Mouse (Mus musculus): ENCODE data around the gene Atxn2.
"Not testable (repeated sequence)": the region's sequence is repeated elsewhere in the genome, so short reads cannot be mapped to it uniquely, and the experiment has no call there.

Gene Atxn2

DNA sequence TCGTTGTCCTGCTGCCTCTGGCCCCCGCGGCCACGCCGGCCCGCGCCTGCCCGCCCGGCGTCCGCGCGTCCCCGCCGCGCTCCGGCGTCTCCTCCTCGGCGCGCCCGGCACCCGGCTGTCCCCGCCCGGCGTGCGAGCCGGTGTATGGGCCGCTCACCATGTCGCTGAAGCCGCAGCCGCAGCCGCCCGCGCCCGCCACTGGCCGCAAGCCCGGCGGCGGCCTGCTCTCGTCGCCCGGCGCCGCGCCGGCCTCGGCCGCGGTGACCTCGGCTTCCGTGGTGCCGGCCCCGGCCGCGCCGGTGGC lies 743 bp downstream of the Atxn2 start:
- DNase-seq (ENCODE audit: low spot score) = no peak

DNA sequence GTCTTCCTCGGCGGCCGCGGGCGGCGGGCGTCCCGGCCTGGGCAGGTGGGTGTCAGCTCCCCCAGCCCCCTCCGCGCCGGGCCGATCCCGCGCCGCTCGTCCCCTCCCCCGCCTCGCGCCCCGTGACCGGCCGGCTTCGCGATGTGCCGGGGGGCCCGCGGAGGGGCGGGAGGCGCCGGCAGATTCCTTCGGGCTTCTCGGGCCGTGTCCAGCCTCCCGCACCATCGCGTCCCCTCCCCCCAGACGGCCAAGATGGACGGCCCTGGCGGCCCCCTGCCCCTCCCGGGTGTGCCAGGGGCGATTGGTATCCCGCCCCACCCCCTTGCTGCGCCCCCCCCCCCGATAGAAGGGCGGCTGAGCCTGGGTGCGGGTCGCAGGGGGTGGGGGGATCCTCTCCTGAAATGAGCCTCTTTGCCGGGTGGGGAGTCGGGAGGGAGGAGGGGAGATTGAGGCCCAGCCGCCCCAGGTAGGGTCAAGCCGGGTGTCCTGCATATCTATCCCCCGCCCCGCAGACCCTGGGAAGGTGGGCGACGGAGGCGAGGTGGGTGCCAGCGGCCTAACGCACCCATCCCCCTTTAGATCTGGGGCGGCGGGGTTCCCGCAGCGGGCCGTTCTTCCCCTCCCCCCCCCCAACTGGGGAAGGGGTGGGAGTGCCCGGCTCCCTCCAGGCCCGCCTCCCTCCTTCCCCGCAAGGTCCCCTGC lies 1.2 kb downstream of the Atxn2 start:
- DNase-seq (ENCODE audit: low spot score) = peak; percentile 60

DNA sequence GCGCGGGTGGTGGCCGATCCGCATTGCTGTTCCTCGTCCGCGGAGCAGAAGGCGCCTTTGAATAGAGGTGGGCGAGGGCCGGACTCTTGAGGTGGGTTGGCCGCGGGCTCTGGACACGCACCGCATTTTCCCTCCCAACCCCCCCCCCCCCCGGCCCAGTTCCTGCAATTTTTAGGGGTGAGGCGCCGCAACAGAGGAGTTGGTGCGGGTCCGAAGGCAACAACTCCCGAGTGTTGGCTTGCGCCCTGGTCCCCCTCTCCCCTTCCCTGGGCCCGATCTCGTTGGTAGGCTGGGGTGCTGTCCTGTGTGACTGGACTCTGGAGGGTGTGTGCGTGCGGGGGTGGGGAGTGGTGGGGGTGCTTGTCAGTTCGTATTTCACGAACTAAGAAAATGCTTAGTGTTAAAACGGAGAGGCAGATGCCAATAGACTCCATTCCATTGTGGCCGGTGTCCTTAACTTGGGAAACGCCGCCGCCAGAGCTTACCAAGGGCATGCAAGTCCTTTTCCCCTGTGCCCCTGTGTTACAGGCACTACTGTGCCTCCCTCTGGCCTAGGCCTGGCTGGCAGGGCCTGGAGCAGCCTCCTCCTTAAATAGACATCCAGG lies 1.9 kb downstream of the Atxn2 start:
- peak; percentile 64 for DNase-seq (ENCODE audit: low spot score)

DNA sequence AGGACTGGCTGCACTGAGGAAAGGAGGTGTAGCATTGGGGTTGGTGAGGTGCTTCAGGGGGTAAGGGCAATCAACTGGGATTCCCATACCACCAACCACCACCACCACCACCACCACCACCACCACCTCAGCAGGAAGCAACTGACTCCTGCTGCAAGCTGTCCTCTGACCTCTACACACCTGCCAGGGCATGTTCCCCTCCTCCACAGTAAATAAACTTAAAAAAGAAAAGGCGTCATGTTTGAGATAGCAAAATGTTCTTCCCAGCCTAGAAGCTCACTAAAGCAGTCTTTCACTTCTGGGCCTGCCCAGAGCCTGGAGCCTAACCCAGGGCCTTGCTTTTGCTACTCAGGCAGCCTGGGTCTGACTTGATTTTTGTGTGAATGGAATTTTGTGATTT lies 3.2 kb downstream of the Atxn2 start:
- DNase-seq (ENCODE audit: low spot score) = no peak

DNA sequence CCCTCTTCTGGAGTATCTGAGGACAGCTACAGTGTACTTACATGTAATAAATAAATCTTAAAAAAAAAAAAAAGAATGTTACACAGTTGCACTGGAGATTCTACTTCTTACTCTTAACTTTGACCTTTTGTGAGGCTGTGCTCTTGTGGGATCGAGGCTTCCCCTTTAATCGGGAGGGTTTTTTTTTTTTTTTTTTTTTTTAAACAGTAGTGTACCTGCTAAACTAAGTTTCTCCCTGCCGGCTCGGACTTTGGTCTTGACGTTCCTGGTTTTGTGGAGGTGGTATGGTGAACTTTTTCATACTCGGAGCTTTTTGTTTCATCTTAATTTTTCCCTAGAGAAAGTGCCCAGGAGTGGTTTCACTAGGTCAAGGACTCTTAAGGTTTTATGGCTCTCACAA lies 3.8 kb downstream of the Atxn2 start:
- DNase-seq (ENCODE audit: low spot score) = no peak

DNA sequence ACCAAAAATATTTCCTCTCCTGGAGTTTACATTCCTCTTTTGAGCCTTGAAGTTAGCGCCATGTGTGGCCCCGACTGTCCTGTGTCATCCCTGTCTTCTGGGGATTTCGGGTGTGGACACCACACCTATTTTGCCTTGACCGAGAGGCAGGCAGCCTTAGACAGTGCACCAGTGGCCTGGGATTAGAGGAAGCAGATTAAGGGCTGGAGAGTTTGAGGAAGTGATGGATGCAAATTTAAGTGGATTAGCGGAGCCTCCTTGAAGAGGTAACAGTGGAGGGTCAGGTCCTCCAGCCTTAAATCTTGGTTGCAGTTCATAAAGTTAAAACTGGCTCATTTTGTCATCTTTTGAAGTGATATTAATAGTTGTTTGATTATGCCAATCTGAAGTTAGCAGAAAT lies 7.3 kb downstream of the Atxn2 start:
- DNase-seq (ENCODE audit: low spot score) = no peak

DNA sequence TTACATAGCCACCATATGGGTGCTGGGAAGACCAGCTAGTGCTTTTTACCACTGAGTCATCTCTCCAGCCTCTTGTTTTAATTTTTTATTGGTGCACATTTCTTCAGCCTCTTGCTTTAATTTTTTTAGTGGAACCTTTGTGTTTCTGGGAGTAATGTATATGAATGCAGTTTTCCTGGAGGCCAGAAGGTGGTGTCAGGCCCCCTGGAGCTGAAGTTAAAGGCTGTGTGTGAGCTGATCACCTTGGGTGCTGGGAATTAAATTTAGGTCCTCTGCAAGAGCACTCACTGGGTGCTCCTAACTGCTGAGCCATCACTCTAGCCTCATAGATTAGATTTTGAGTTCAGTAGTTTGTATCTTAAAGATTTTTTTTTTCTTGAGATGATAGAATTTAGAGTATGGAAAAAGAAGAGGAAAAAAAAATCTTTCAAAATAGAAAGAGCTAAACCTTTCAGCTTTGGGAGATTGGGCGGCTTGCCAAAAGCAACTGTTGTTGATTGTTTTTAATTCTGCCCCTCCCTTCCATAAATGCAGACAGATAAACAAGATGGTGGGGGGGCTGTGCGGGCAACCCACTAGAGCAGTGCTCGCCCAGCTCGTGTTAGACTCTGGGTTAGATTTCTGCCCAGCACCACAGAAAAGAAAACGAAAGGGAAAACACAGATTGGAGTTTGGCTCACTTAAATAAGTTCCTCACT lies 9.9 kb downstream of the Atxn2 start:
- no peak for DNase-seq (ENCODE audit: low spot score)

DNA sequence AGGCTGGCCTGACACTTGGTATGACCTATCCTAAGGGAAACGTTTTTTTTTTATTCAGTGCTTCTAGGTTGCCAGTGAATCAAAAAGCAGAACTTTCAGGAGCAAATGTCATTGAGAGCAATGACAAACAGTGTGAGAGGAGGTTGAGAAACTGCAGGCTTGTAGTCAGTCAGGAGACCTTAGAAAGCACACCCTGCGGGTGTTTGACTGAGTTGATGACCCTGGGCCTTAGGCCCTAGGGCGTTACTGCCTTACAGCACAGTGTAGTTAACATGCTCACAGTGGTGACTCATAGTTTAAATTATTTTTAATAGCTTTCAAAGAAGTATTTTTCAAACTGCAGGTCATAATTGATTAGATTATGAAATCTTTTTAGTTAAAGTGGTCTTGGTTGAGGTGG lies 10.7 kb downstream of the Atxn2 start:
- no peak for DNase-seq (ENCODE audit: low spot score)

DNA sequence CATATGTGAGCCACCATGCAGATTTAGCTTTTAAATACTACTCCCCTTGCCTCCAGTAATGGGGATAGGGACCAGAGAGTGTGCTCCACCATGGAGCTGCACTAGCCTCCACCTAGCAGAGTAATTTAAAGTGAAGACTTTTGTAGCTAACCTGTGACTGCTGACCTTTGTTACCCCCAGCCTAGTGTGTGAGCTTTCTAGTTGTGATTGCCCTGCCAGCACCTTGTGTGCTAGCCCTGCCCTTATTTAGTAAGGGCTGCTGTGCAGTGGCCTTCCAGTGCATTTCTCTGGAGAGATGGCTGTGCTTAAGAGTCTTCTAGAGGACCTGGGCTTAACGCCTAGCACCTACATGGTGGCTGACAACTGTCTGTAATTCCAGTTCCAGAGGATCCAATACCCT lies 13.5 kb downstream of the Atxn2 start:
- no peak for DNase-seq (ENCODE audit: low spot score)

DNA sequence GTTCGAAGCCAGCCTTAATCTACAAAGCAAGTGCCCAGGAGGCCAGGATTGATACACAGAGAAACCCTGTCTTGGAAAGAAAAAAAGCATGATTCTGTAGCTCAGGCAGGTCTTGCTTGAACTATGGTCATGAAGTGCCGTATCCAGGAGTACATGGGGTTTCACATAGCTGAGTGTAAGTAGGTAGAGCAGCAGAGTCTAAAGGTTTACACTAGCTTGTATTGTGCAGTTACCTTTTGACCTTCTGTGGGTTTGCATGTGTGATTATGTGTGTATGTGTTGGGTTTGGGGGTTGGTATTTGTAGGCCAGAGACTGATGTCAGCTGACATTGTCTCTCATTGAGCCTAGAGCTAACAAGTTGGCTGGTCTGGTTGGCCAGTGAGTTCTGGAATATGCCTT lies 18.9 kb downstream of the Atxn2 start:
- DNase-seq (ENCODE audit: low spot score) = no peak

DNA sequence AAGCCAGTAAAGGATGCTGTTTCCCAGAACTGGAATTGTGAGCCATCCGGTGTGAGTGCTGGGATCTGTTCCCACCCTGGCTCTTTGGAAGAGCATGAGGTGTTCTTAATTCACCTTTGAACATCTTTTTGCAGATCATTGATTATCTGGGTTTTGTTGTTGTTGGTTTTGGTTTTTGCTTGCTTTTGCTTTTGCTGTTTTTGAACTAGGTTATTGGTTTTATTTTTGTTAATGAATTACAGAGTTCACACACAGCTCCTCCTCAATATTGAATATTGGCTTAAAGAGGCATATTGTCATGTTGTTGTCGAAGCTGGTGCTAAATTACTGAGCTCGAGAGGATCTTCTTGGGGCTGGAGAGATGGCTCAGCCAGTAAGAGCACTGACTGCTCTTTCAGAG lies 25.5 kb downstream of the Atxn2 start:
- no peak for DNase-seq (ENCODE audit: low spot score)

DNA sequence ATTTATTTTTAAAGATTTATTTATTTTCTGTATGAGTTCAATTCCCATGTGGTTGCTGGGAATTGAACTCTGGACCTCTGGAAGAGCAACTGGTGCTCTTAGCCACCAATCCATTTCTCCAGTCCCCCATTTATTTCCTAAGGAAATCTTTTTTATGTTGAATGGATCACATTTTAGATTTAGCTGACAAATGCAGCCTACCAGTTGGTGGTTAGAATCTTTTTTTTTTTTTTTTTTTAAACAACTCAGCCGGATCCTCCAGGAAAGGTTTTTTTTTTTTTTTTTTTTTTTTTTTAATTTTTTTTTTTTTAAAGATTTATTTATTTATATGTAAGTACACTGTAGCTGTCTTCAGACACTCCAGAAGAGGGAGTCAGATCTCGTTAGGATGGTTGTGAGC lies 27.0 kb downstream of the Atxn2 start:
- DNase-seq (ENCODE audit: low spot score) = not testable (repeated sequence)

DNA sequence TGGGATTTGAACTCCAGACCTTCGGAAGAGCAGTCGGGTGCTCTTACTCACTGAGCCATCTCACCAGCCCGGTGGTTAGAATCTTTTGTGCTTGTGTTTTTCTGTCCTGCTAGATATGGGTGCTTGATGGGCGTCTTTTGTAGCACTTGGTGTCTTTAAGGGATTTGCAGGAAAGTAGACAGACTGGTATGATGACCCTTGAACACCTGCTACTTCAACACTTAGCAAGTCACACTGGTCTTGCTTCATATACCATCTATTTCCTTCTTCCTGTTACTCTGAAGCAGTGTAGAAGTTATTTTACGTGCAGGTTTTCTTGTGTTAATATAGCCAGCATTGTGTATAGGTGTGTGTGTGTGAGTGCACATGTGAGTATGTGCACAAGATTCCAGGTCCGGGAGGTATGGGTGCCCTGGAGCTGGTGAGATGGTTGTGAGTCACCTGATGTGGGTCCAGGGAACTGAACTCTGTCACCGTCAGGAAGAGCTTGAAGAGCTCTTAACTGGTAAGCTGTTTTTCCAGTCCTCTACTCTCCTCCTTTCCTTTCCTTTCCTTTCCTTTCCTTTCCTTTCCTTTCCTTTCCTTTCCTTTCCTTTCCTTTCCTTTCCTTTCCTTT lies 27.5 kb downstream of the Atxn2 start:
- DNase-seq (ENCODE audit: low spot score) = no peak

DNA sequence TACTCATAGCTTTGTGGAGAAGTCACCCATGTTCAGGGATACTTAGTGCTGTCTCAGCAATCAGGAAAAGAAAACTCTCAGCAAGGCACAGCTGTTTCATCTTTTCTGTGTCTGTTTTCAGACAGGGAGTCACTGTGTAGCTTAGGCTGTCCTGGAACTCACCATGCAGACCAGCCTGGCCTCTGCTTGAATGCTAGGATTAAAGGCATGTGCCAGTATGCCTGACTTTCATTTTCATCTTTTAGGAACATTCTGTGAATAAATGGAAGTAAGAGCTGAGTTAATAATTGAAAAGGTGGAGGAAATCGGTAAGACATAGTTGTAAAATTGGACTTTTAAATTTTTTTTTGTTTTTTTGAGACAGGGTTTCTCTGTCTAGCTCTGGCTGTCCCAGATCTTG lies 29.4 kb downstream of the Atxn2 start:
- DNase-seq (ENCODE audit: low spot score) = no peak

DNA sequence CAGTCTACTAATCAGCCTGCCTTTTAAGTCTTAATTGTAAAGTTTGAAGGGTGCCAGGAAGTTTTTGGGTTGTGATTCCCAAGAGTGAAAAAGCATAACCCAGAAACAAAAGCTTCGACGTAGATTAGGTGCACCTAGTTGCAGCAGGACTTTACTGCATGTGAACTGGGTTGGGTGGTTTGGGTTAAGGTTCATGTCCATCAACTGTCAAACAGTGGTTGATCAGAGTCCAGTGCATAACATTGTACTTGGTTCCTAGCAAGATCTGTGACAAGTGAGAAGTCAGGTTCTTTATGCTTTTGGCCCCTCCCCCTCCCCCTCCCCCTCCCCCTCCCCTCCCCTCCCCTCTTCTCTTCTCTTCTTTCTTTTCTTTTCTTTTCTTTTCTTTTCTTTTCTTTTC lies 31.8 kb downstream of the Atxn2 start:
- no peak for DNase-seq (ENCODE audit: low spot score)

DNA sequence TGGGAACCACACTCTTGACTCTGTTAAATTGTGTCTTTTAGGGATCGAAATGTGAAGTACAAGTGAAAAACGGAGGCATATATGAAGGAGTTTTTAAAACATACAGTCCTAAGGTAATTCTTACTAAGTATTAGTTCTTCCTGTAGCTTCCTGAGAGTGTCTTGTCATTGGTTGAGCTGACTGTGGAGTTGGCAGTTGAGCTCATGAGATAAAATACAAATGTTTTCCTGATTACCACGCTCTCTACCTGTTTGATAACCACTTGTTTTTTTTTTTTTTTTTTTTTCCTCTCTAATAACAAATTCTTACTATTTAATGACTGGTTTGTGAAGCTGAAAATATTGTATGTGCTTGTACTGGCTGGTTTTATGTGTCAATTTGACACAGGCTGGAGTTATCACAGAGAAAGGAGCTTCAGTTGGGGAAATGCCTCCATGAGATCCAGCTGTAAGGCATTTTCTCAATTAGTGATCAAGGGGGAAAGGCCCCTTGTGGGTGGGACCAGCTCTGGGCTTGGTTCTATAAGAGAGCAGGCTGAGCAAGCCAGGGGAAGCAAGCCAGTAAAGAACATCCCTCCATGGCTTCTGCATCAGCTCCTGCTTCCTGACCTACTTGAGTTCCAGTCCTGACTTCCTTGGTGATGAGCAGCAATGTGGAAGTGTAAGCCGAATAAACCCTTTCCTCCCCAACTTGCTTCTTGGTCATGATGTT lies 36.9 kb downstream of the Atxn2 start:
- not testable (repeated sequence) for DNase-seq (ENCODE audit: low spot score)

DNA sequence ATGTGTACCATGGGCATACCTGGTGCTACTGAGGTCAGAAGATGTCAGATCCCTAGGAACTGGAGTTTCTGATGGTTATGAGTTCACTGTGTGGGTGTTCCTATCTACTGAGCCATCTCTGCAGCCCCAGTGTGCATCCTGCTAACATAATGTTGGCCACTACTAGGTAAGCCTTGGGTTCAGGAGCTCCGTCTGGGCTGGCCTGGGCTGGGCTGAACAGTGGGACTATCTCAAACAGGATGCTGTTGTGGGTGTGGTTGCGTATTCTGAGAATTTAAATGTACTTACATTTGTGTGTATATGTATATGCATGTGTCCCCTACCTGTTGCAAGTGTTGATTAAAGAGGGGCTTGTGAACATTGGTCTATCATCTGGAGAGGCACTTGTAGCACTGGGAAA lies 38.5 kb downstream of the Atxn2 start:
- no peak for DNase-seq (ENCODE audit: low spot score)

DNA sequence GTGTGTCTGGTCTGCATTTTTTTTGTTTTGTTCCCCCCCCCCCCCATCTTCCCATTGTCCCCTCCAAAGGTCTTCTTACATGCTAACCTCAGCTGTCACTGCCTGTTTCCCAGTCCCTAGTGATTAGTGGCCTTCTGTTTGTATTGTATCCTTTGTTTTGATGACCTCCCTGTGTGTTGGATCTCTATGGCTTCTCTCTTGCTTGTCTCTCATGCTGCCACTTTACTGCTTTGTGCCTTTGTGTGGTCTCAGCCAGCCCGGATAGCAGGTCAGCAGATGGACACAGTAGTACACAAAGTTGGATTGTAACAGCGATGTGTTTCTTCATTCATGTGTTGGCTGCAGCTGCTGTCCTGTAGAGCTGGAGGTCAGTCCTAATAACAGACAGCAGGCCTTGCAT lies 46.8 kb downstream of the Atxn2 start:
- DNase-seq (ENCODE audit: low spot score) = no peak

DNA sequence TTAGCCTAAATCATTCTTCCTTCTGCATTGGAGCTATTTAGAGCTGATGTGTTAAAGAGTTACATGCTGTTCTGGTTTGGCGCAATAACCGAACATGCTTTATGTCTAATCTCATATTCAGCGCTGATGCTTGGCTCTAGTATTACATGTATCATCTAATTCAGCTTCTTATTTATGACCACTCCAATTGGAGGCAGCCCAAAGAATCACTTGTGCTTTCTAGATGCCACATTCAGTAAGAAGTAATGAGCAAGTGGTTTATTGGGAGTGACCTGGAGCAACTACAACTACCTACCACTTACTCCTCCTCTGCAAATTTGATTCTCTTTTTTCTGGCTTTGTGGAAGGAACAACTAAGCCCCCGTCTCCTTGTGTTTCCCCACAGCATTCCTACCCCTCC lies 47.2 kb downstream of the Atxn2 start:
- no peak for DNase-seq (ENCODE audit: low spot score)

DNA sequence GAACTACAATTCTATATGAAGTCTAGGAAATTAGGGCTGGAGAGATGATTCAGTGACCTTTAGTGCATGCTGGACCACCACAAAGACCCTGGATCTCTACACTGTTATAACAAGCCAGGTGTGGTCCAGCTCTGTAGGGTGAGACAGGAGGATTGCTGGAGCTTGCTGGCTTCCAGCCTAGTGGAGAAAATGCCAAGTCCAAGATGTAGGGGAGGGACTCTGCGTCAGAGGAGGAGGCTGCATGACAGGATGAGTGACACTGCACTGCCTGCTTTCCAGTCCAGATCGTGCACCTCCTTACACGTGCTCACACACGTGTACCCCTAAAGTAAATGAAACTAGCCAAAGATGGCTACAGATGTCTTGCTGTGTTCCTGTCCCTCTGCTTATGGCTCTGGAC lies 48.8 kb downstream of the Atxn2 start:
- no peak for DNase-seq (ENCODE audit: low spot score)

DNA sequence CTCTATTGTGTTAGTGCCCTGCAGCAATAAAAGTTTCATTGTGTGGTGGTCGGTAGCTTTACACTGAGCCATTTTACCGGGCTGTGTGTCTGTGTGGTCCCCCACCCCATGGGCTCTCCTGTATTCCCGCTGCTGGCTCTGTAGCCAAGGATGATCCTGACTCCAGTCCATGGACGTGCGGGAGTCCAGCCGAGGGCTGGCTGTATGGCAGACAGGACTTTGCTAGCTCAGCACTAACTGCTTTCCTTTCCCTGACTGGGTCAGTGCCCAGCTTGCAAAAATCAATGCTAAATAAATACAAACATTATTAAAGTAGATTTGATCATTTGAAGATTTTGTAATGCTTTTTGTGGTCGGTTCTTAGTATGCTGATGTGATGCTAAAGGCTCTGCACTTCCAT lies 50.3 kb downstream of the Atxn2 start:
- no peak for DNase-seq (ENCODE audit: low spot score)

DNA sequence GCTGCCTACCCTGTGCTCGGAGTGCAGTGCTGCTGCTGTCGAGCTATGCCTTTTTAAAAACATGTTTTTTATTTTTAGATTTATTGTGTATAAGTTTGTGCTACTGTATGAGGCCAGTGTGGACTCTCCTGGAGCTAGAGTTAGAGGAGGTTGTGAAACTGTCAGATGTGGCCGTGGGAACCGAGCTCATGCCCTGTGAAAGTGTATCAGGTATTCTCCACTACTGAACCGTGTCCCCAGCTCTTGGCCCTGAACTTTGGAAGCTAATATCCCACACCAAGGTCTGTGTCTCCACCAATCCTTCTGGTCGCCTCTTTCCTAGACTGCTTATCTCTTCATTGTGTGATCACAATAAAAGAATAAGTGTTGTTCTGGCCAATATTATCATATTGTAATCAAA lies 51.8 kb downstream of the Atxn2 start:
- no peak for DNase-seq (ENCODE audit: low spot score)

DNA sequence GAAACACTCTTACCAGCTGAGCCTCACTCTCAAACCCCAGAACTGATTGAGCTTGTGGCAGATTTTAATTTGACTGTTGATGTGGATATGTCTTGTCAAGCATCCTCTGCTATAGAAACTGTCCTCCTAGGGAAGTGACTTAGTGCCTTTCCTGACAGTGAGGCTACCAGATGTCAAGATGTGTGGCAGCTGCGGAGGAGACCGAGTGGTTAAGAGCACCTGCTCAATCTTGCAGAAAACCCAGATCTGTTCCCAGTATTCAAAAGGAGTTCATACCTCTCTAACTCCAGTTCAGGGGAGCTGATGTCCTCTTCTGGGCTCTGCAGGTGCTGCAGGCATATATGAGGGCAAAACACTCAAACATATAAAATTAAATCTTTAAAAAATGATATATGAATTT lies 53.9 kb downstream of the Atxn2 start:
- no peak for DNase-seq (ENCODE audit: low spot score)

All from ovary, postnatal 36 days (tissue).